Mouse (Mus musculus): ENCODE data around the gene Kif22. TPM values are rescaled to one million over a fixed set of nuclear protein-coding genes. Genes with fewer than 3 reads are reported as not detected.

Kif22 gene
- polyA plus RNA-seq, 1 experiment from 2014 or later = 21.4 TPM

DNA sequence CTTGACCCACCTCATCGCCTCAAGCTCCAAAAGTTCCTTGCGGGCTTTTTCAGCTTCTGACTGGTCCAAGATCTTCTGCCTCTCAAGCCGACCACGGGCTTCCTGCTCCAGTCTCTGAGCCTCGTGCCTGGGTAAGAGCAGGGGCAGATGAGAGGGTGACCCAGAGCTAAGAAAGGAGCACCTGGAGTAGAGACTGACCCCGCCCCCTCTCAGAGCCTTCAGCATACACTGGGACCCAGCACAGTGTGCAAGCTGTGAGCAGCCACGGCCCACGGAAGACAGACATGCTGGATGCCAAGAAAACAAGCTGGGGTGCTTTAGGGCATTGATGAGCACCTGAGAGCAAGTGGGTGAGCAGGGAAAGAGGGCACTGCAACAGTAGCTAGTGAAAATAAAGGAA, 53.5 kb downstream of the Kif22 start:
- H3K27ac ChIP-seq = no peak overlapping the region
- H3K4me1 ChIP-seq = no peaks in the 10 kb centered on the region
- H3K27me3 ChIP-seq (replicated peaks) = no peaks in the 10 kb centered on the region
- no peaks in the 10 kb centered on the region for H3K36me3 ChIP-seq (replicated peaks)
- H3K9me3 ChIP-seq = no peaks in the 10 kb centered on the region
- WGBS = 72% methylated on average over 8 of the region's 8 CpGs
- no peak for ATAC-seq (replicated peaks)
- H3K9ac ChIP-seq = no peak overlapping the region
- H3K4me2 ChIP-seq = no peak overlapping the region
- H3K4me3 ChIP-seq = no peak overlapping the region

DNA sequence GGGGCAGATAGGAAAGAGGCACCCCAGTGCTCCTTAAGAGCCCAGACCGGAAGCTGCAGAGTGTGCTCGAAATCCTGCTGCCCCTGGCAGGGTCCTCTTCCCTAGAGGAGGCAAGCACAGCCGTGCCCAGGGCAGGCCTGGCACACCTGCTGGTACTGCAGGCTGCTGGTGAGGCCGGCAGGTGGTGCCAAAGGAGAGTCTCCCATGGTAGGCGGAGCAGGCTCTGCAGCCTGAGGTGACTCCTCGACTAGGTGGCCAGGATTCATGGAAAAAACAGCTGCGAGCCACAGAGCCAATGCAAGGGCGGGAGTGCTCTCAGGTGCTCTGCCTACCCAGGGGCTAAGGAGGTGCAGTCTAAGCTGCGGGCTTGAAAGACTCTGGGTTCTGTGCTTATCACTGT, 56.0 kb downstream of the Kif22 start:
- Histone ChIP-seq H3K9me3 (no peaks in the 10 kb centered on the region), H3K4me2 (no peak overlapping the region), H3K36me3 (replicated peaks) (0 out of 2 replicates have a peak, but pooled peaks cover 2% of the 10 kb centered on the region), H3K9ac (no peak overlapping the region), H3K4me1 (no peaks in the 10 kb centered on the region), H3K27ac (no peak overlapping the region), H3K4me3 (no peak overlapping the region), H3K27me3 (replicated peaks) (no peaks in the 10 kb centered on the region)
- 41% methylated on average over 9 of the region's 9 CpGs for WGBS
- no peak for ATAC-seq (replicated peaks)

- Histone ChIP-seq H3K36me3 (replicated peaks) (peaks cover 7% of the 10 kb centered on the region; the same call in 1 of the 2 replicates), H3K4me2 (no peak overlapping the region), H3K9me3 (no peaks in the 10 kb centered on the region), H3K4me3 (no peak overlapping the region), H3K27me3 (replicated peaks) (no peaks in the 10 kb centered on the region), H3K9ac (no peak overlapping the region), H3K4me1 (no peaks in the 10 kb centered on the region), H3K27ac (no peak overlapping the region)
- ATAC-seq (replicated peaks) = no peak
- 65% methylated on average over 10 of the region's 10 CpGs for WGBS
Measured at GRCm38 (mm10) chr7:126984667-126985444, 57.4 kb downstream of the Kif22 start.

DNA sequence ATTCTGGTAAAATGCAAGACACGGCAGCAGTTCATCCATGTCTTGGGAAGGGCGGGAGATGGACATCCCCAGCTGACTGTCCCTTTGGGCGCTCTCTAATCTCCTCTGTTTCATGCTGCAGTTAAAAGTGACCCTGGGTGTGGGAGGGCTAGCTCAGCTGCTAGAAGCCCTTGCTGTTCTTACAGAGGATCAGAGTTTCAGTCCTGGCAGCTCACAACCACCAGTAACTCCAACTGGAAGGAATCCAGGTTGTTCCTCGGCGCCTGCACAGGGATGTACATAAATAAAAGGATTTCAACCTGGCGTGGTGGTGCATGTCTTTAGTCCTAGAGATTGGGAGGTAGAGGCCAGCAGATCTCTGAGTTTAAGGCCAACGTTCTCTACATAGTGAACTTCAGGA, 59.2 kb downstream of the Kif22 start:
- Histone ChIP-seq H3K4me2 (no peak overlapping the region), H3K27me3 (replicated peaks) (no peaks in the 10 kb centered on the region), H3K27ac (no peak overlapping the region), H3K36me3 (replicated peaks) (peaks cover 24% of the 10 kb centered on the region; the same call in 1 of the 2 replicates), H3K9me3 (no peaks in the 10 kb centered on the region), H3K4me3 (no peak overlapping the region), H3K4me1 (peaks cover 4% of the 10 kb centered on the region; the same call in 1 of the 2 replicates), H3K9ac (no peak overlapping the region)
- ATAC-seq (replicated peaks) = no peak
- 88% methylated on average over 7 of the region's 7 CpGs for WGBS

GRCm38 (mm10) chr7:126982054-126982453, 60.2 kb downstream of the Kif22 start:
- no peaks in the 10 kb centered on the region for H3K9me3 ChIP-seq
- H3K4me3 ChIP-seq = no peak overlapping the region
- H3K4me1 ChIP-seq = peaks cover 15% of the 10 kb centered on the region
- H3K4me2 ChIP-seq = no peak overlapping the region
- 90% methylated on average over 4 of the region's 4 CpGs for WGBS
- H3K27me3 ChIP-seq (replicated peaks) = no peaks in the 10 kb centered on the region
- no peak overlapping the region for H3K9ac ChIP-seq
- H3K36me3 ChIP-seq (replicated peaks) = peaks cover 26% of the 10 kb centered on the region; the same call in 1 of the 2 replicates
- ATAC-seq (replicated peaks) = no peak
- no peak overlapping the region for H3K27ac ChIP-seq

DNA sequence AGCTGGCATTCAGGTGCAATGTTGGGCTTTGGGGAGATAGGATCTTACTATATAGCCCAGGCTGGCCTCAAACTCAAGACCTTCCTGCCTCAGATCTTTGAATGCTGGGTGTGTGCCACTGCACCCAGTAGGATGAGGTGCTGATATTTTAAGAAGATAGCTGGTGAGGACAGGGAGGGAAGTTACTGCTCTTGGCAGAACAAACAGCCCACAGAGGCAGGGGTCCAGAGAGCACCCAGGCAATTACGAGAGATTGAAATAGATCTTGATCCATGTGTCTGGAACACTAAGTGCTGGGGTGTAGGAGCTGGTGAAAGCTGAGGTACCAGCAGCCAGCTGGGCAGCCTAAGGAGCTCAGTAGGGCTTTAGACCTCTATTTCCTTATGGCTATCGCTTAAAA, 60.7 kb downstream of the Kif22 start:
- Histone ChIP-seq H3K9ac (no peak overlapping the region), H3K9me3 (no peaks in the 10 kb centered on the region), H3K36me3 (replicated peaks) (peaks cover 26% of the 10 kb centered on the region; the same call in 1 of the 2 replicates), H3K4me3 (no peak overlapping the region), H3K4me1 (peaks cover 17% of the 10 kb centered on the region), H3K4me2 (no peak overlapping the region), H3K27ac (no peak overlapping the region), H3K27me3 (replicated peaks) (no peaks in the 10 kb centered on the region)
- 84% methylated on average over 2 of the region's 2 CpGs for WGBS
- ATAC-seq (replicated peaks) = no peak

DNA sequence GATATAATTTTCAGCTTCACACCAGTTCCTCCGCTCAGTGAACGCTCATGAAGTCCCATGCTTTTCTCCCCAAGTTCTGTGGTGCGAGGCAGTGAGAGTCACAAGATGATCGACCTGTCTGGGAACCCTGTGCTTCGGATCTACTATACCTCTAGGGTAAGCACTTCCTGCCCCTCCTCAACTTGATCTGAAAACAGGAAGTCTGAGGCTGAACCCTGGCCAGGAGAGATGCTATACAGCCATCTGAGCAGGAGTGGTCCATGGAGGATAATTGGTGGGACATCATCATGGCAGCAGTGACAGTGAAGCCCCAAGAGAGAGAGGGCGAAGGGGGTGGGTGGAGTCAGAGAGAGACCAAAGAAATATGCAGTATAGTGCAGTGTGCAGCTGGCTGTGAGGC, 63.4 kb downstream of the Kif22 start:
- H3K9ac ChIP-seq = no peak overlapping the region
- no peaks in the 10 kb centered on the region for H3K27me3 ChIP-seq (replicated peaks)
- H3K4me1 ChIP-seq = peaks cover 17% of the 10 kb centered on the region
- no peak overlapping the region for H3K4me3 ChIP-seq
- H3K4me2 ChIP-seq = no peak overlapping the region
- H3K9me3 ChIP-seq = no peaks in the 10 kb centered on the region
- 90% methylated on average over 6 of the region's 6 CpGs for WGBS
- ATAC-seq (replicated peaks) = no peak
- H3K36me3 ChIP-seq (replicated peaks) = peaks cover 26% of the 10 kb centered on the region; the same call in 1 of the 2 replicates
- H3K27ac ChIP-seq = no peak overlapping the region

Small RNA genes lying within 50 kb of the gene (microRNA-seq; reads per million reads assigned to microRNA genes)
- not detected for gene Gm44343

Other genes starting within 250 kb of the Kif22 start
- 191 and 192 TPM in 2 replicates for gene Ppp4c, start 250.0 kb downstream of the Kif22 start, polyA plus RNA-seq (2015; fragmentation: Nextera tagmentation; extraction: Ambion mirVana)
- gene Fam57b, start 244.8 kb downstream of the Kif22 start, polyA plus RNA-seq (2015; fragmentation: Nextera tagmentation; extraction: Ambion mirVana) = 60.4 and 65.4 TPM in 2 replicates
- not detected in 2 replicates for gene 4930451I11Rik, start 210.8 kb downstream of the Kif22 start, polyA plus RNA-seq (2015; fragmentation: Nextera tagmentation; extraction: Ambion mirVana)
- 19.8 and 23.8 TPM in 2 replicates for gene Doc2a, start 195.1 kb downstream of the Kif22 start, polyA plus RNA-seq (2015; fragmentation: Nextera tagmentation; extraction: Ambion mirVana)
- 16.7 and 22.8 TPM in 2 replicates for gene Hirip3, start 180.5 kb downstream of the Kif22 start, polyA plus RNA-seq (2015; fragmentation: Nextera tagmentation; extraction: Ambion mirVana)
- gene Ino80e, start 180.1 kb downstream of the Kif22 start, polyA plus RNA-seq (2015; fragmentation: Nextera tagmentation; extraction: Ambion mirVana) = 94.4 and 100 TPM in 2 replicates
- gene Taok2, start 157.8 kb downstream of the Kif22 start, polyA plus RNA-seq (2015; fragmentation: Nextera tagmentation; extraction: Ambion mirVana) = 66.8 and 70.9 TPM in 2 replicates
- gene Tmem219, start 119.6 kb downstream of the Kif22 start, polyA plus RNA-seq (2015; fragmentation: Nextera tagmentation; extraction: Ambion mirVana) = 33.2 and 36.1 TPM in 2 replicates
- gene Kctd13, start 113.6 kb downstream of the Kif22 start, polyA plus RNA-seq (2015; fragmentation: Nextera tagmentation; extraction: Ambion mirVana) = 133 and 136 TPM in 2 replicates
- gene Asphd1, start 92.9 kb downstream of the Kif22 start, polyA plus RNA-seq (2015; fragmentation: Nextera tagmentation; extraction: Ambion mirVana) = 7.8 and 8.9 TPM in 2 replicates
- gene Sez6l2, start 91.9 kb downstream of the Kif22 start, polyA plus RNA-seq (2015; fragmentation: Nextera tagmentation; extraction: Ambion mirVana) = 50.5 and 56.2 TPM in 2 replicates
- gene Cdipt, start 66.6 kb downstream of the Kif22 start, polyA plus RNA-seq (2015; fragmentation: Nextera tagmentation; extraction: Ambion mirVana) = 136 and 150 TPM in 2 replicates
- 1.1 and 1.5 TPM in 2 replicates for gene Cdiptos, start 66.4 kb downstream of the Kif22 start, polyA plus RNA-seq (2015; fragmentation: Nextera tagmentation; extraction: Ambion mirVana)
- gene Mvp, start 27.9 kb downstream of the Kif22 start, polyA plus RNA-seq (2015; fragmentation: Nextera tagmentation; extraction: Ambion mirVana) = 4.0 and 4.5 TPM in 2 replicates
- 1.0 TPM in 1 of 2 replicates, not detected in the other for gene Pagr1b, start 26.0 kb downstream of the Kif22 start, polyA plus RNA-seq (2015; fragmentation: Nextera tagmentation; extraction: Ambion mirVana)
- gene Pagr1a, start 25.1 kb downstream of the Kif22 start, polyA plus RNA-seq (2015; fragmentation: Nextera tagmentation; extraction: Ambion mirVana) = 46.9 and 73.4 TPM in 2 replicates
- 44.9 and 52.6 TPM in 2 replicates for gene Gm42742, start 21.4 kb downstream of the Kif22 start, polyA plus RNA-seq (2015; fragmentation: Nextera tagmentation; extraction: Ambion mirVana)
- gene Prrt2, start 21.3 kb downstream of the Kif22 start, polyA plus RNA-seq (2015; fragmentation: Nextera tagmentation; extraction: Ambion mirVana) = 40.7 and 42.3 TPM in 2 replicates
- 78.0 and 89.8 TPM in 2 replicates for gene Maz, start 15.4 kb downstream of the Kif22 start, polyA plus RNA-seq (2015; fragmentation: Nextera tagmentation; extraction: Ambion mirVana)
- gene Zg16, start 44.9 kb upstream of the Kif22 start, polyA plus RNA-seq (2015; fragmentation: Nextera tagmentation; extraction: Ambion mirVana) = not detected in 2 replicates
- 1.9 and 2.3 TPM in 2 replicates for gene AI467606, start 48.9 kb upstream of the Kif22 start, polyA plus RNA-seq (2015; fragmentation: Nextera tagmentation; extraction: Ambion mirVana)
- gene Qprt, start 79.8 kb upstream of the Kif22 start, polyA plus RNA-seq (2015; fragmentation: Nextera tagmentation; extraction: Ambion mirVana) = 0.76 and 0.83 TPM in 2 replicates
- 0.04 TPM in 1 of 2 replicates, not detected in the other for gene Spn, start 95.4 kb upstream of the Kif22 start, polyA plus RNA-seq (2015; fragmentation: Nextera tagmentation; extraction: Ambion mirVana)
- gene Cd2bp2, start 153.6 kb upstream of the Kif22 start, polyA plus RNA-seq (2015; fragmentation: Nextera tagmentation; extraction: Ambion mirVana) = 82.1 and 82.6 TPM in 2 replicates
- 39.6 and 44.8 TPM in 2 replicates for gene Tbc1d10b, start 166.0 kb upstream of the Kif22 start, polyA plus RNA-seq (2015; fragmentation: Nextera tagmentation; extraction: Ambion mirVana)
- 3.9 and 5.0 TPM in 2 replicates for gene Mylpf, start 166.4 kb upstream of the Kif22 start, polyA plus RNA-seq (2015; fragmentation: Nextera tagmentation; extraction: Ambion mirVana)
- gene Zfp553, start 190.6 kb upstream of the Kif22 start, polyA plus RNA-seq (2015; fragmentation: Nextera tagmentation; extraction: Ambion mirVana) = 63.7 and 64.1 TPM in 2 replicates
- gene Sept1, start 190.7 kb upstream of the Kif22 start, polyA plus RNA-seq (2015; fragmentation: Nextera tagmentation; extraction: Ambion mirVana) = 17.0 and 18.2 TPM in 2 replicates
- 72.0 and 73.1 TPM in 2 replicates for gene Zfp771, start 201.8 kb upstream of the Kif22 start, polyA plus RNA-seq (2015; fragmentation: Nextera tagmentation; extraction: Ambion mirVana)
- gene Dctpp1, start 218.2 kb upstream of the Kif22 start, polyA plus RNA-seq (2015; fragmentation: Nextera tagmentation; extraction: Ambion mirVana) = 114 and 118 TPM in 2 replicates
- gene Sephs2, start 231.6 kb upstream of the Kif22 start, polyA plus RNA-seq (2015; fragmentation: Nextera tagmentation; extraction: Ambion mirVana) = 59.9 and 62.3 TPM in 2 replicates

All from midbrain, embryonic 15.5 days (tissue).